Mouse (Mus musculus) CD4-positive naive resting alpha-beta T cell, adult 57 days (primary cell): ENCODE measurements around the gene Tomm40. TPM values are rescaled to one million over a fixed set of nuclear protein-coding genes. Genes with fewer than 3 reads are reported as not detected.

Source experiments
- total RNA-seq: library from RNA; stranded (reverse); gene quantifications from one replicate; pipeline ENCODE4 v1.2.4, GENCODE M21; 2023

Tomm40 gene
- 56.8 TPM for total RNA-seq

GRCm38 (mm10) chr7:19715239-19716054 is at the start of gene Tomm40:
Tomm40 (minus strand) TSS chr7:19715438.

GRCm38 (mm10) chr7:19750217-19751069 is 35.2 kb upstream of the Tomm40 start, which contains the start of gene Nectin2:
Nectin2 (minus strand) TSS chr7:19750483.

GRCm38 (mm10) chr7:19698907-19699826 is 16.1 kb downstream of the Tomm40 start, which contains the start of gene Apoe:
Apoe (minus strand) TSS chr7:19699188.

GRCm38 (mm10) chr7:19691873-19692865 is 23.1 kb downstream of the Tomm40 start, which contains the start of gene Apoc1:
Apoc1 (minus strand) TSS chr7:19692660.

GRCm38 (mm10) chr7:19681202-19681694 is 34.0 kb downstream of the Tomm40 start, which contains the start of the genes Gm44805 and Apoc4:
Gm44805 (minus strand) TSS chr7:19681423.
Apoc4 (minus strand) TSS chr7:19681479.

GRCm38 (mm10) chr7:19677872-19678271 is 37.4 kb downstream of the Tomm40 start, which contains the start of gene Apoc2:
Apoc2 (minus strand) TSS chr7:19677941.

GRCm38 (mm10) chr7:19664955-19665841 is 50.0 kb downstream of the Tomm40 start, which contains the start of gene Clptm1:
Clptm1 (minus strand) TSS chr7:19665033.

Other genes starting within 250 kb of the Tomm40 start
- gene Bloc1s3, start 207.1 kb downstream of the Tomm40 start, total RNA-seq, result 4.1 TPM
- gene Trappc6a, start 207.0 kb downstream of the Tomm40 start, total RNA-seq, result 25.3 TPM
- not detected for gene Nkpd1, start 197.6 kb downstream of the Tomm40 start, total RNA-seq
- gene Ppp1r37, start 152.4 kb downstream of the Tomm40 start, total RNA-seq, result 61.6 TPM
- 0.83 TPM for gene Zfp296, start 138.2 kb downstream of the Tomm40 start, total RNA-seq
- 52.5 TPM for gene Gemin7, start 137.8 kb downstream of the Tomm40 start, total RNA-seq
- gene Clasrp, start 111.0 kb downstream of the Tomm40 start, total RNA-seq, result 84.2 TPM
- 56.3 TPM for gene Relb, start 86.0 kb downstream of the Tomm40 start, total RNA-seq
- gene Clptm1, start 50.4 kb downstream of the Tomm40 start, total RNA-seq, result 76.6 TPM
- not detected for gene Apoc2, start 37.5 kb downstream of the Tomm40 start, total RNA-seq
- not detected for gene Gm44805, start 34.0 kb downstream of the Tomm40 start, total RNA-seq
- not detected for gene Apoc4, start 34.0 kb downstream of the Tomm40 start, total RNA-seq
- 2.0 TPM for gene Apoc1, start 22.8 kb downstream of the Tomm40 start, total RNA-seq
- 38.1 TPM for gene Apoe, start 16.2 kb downstream of the Tomm40 start, total RNA-seq
- 0.62 TPM for gene Nectin2, start 35.0 kb upstream of the Tomm40 start, total RNA-seq
- 2.0 TPM for gene Bcam, start 55.6 kb upstream of the Tomm40 start, total RNA-seq
- not detected for gene Cblc, start 81.4 kb upstream of the Tomm40 start, total RNA-seq
- gene Bcl3, start 107.3 kb upstream of the Tomm40 start, total RNA-seq, result 35.9 TPM
- gene Gm19345, start 136.6 kb upstream of the Tomm40 start, total RNA-seq, result not detected
- 0.68 TPM for gene Ceacam16, start 145.9 kb upstream of the Tomm40 start, total RNA-seq
- not detected for gene Ceacam19, start 172.5 kb upstream of the Tomm40 start, total RNA-seq
- 92.4 TPM for gene Pvr, start 205.7 kb upstream of the Tomm40 start, total RNA-seq
- 5.5 TPM for gene Igsf23, start 235.3 kb upstream of the Tomm40 start, total RNA-seq
- not detected for gene Ceacam20, start 250.0 kb upstream of the Tomm40 start, total RNA-seq